Mouse (Mus musculus) liver, embryonic 15.5 days (tissue): Measurements from ENCODE around the gene Fam124a. TPM values are rescaled to one million over a fixed set of nuclear protein-coding genes. Genes with fewer than 3 reads are reported as not detected.
"Not testable (repeated sequence)": the region's sequence is repeated elsewhere in the genome, so short reads cannot be mapped to it uniquely, and the experiment has no call there.

Source experiments
- ATAC-seq: fragments of 200-750 bp; cut with Nextera tagmentation; 2 replicates; pipeline ENCODE4 v1.8.0; 2017; ENCODE audit warnings: moderate number of reproducible peaks, mild to moderate bottlenecking, moderate library complexity; ENCODE audit not compliant: insufficient read depth
- H3K27ac ChIP-seq: fragments of 300-500 bp; sonication (generic); replicated peaks from 2 replicates; pipeline ENCODE4 v1.5.1; 2015; ENCODE audit warnings: mild to moderate bottlenecking, inconsistent platforms
- H3K27me3 ChIP-seq: fragments of 300-500 bp; sonication (generic); 2 replicates; pipeline ENCODE4 v1.6.1; 2015; ENCODE audit warnings: mild to moderate bottlenecking, inconsistent platforms
- H3K36me3 ChIP-seq: fragments of 300-500 bp; sonication (generic); replicated peaks from 2 replicates; pipeline ENCODE4 v1.6.1; 2015; ENCODE audit warnings: moderate library complexity, mild to moderate bottlenecking, inconsistent platforms
- H3K4me1 ChIP-seq: fragments of 300-500 bp; sonication (generic); replicated peaks from 2 replicates; pipeline ENCODE4 v1.6.1; 2015; ENCODE audit warnings: inconsistent platforms
- H3K4me2 ChIP-seq: fragments of 300-500 bp; sonication (generic); 2 replicates; pipeline ENCODE4 v1.6.1; 2015; ENCODE audit warnings: moderate library complexity, mild to moderate bottlenecking, inconsistent platforms
- H3K4me3 ChIP-seq: fragments of 300-500 bp; sonication (generic); replicated peaks from 2 replicates; pipeline ENCODE4 v1.5.1; 2015; ENCODE audit warnings: mild to moderate bottlenecking, inconsistent platforms
- H3K9ac ChIP-seq: fragments of 300-500 bp; sonication (generic); 2 replicates; pipeline ENCODE4 v1.6.1; 2015; ENCODE audit warnings: moderate library complexity, mild to moderate bottlenecking, inconsistent platforms
- H3K9me3 ChIP-seq: fragments of 300-500 bp; sonication (generic); replicated peaks from 2 replicates; pipeline ENCODE4 v1.6.1; 2016; ENCODE audit warnings: inconsistent platforms
- WGBS: fragments of 180-500 bp; shearing (Covaris S2); methylation state at CpG from one replicate; pipeline ENCODE4 v1.1.7; 2015; ENCODE audit warnings: mixed read lengths; ENCODE audit not compliant: insufficient replicate concordance; 5-methylcytosine and 5-hydroxymethylcytosine counted together
- polyA plus RNA-seq: library from polyadenylated mRNA; unstranded; fragments of >200 nt; fragmentation: Nextera tagmentation; extraction: Ambion mirVana; gene quantifications from 2 replicates; pipeline ENCODE4 v1.2.1, GENCODE M21; 2015

Fam124a gene
- polyA plus RNA-seq, 1 experiment from 2014 or later: 2.2 TPM

GRCm38 (mm10) chr14:62637436-62638344 is 82.2 kb downstream of the Fam124a start:
- ATAC-seq: no peak
- no peak overlapping the region for H3K4me3 ChIP-seq
- WGBS: 25% methylated on average over 9 of the region's 9 CpGs
- H3K4me2 ChIP-seq: no peak overlapping the region
- no peak overlapping the region for H3K27ac ChIP-seq
- H3K27me3 ChIP-seq: no peaks in the 10 kb centered on the region
- H3K9ac ChIP-seq: no peak overlapping the region
- no peaks in the 10 kb centered on the region for H3K36me3 ChIP-seq
- no peaks in the 10 kb centered on the region for H3K4me1 ChIP-seq
- no peaks in the 10 kb centered on the region for H3K9me3 ChIP-seq

- Histone ChIP-seq H3K9ac (no peak overlapping the region), H3K27me3 (no peaks in the 10 kb centered on the region), H3K9me3 (no peaks in the 10 kb centered on the region), H3K36me3 (no peaks in the 10 kb centered on the region), H3K4me2 (no peak overlapping the region), H3K27ac (no peak overlapping the region), H3K4me3 (no peak overlapping the region), H3K4me1 (no peaks in the 10 kb centered on the region)
- WGBS: 52% methylated on average over 6 of the region's 6 CpGs
- no peak for ATAC-seq
Measured at GRCm38 (mm10) chr14:62638345-62638702, 82.8 kb downstream of the Fam124a start.

GRCm38 (mm10) chr14:62639111-62639510 is 83.6 kb downstream of the Fam124a start:
- ATAC-seq: no peak

GRCm38 (mm10) chr14:62639551-62639950 is 84.0 kb downstream of the Fam124a start:
- Histone ChIP-seq H3K4me3 (no peak overlapping the region), H3K9ac (no peak overlapping the region), H3K4me1 (no peaks in the 10 kb centered on the region), H3K36me3 (no peaks in the 10 kb centered on the region), H3K27ac (no peak overlapping the region), H3K9me3 (no peaks in the 10 kb centered on the region), H3K4me2 (no peak overlapping the region), H3K27me3 (no peaks in the 10 kb centered on the region)
- no peak for ATAC-seq
- WGBS: 58% methylated on average over 5 of the region's 5 CpGs

More at GRCm38 (mm10) chr14:62639111-62639510, 83.6 kb downstream of the Fam124a start:
- H3K27ac ChIP-seq: no peak overlapping the region
- no peaks in the 10 kb centered on the region for H3K4me1 ChIP-seq
- H3K27me3 ChIP-seq: no peaks in the 10 kb centered on the region
- no peaks in the 10 kb centered on the region for H3K9me3 ChIP-seq
- 38% methylated on average over 6 of the region's 6 CpGs for WGBS
- H3K9ac ChIP-seq: no peak overlapping the region
- no peaks in the 10 kb centered on the region for H3K36me3 ChIP-seq
- no peak overlapping the region for H3K4me3 ChIP-seq
- no peak overlapping the region for H3K4me2 ChIP-seq

GRCm38 (mm10) chr14:62640396-62640795 is 84.9 kb downstream of the Fam124a start:
- H3K4me3 ChIP-seq: no peak overlapping the region
- no peak overlapping the region for H3K4me2 ChIP-seq
- H3K9me3 ChIP-seq: no peaks in the 10 kb centered on the region
- no peak overlapping the region for H3K9ac ChIP-seq
- no peaks in the 10 kb centered on the region for H3K36me3 ChIP-seq
- no peak for ATAC-seq
- 55% methylated on average over 4 of the region's 4 CpGs for WGBS
- no peaks in the 10 kb centered on the region for H3K4me1 ChIP-seq
- H3K27ac ChIP-seq: no peak overlapping the region
- H3K27me3 ChIP-seq: no peaks in the 10 kb centered on the region

GRCm38 (mm10) chr14:62642368-62642767 is 86.8 kb downstream of the Fam124a start:
- not testable (repeated sequence) for H3K9me3 ChIP-seq, H3K36me3 ChIP-seq, ATAC-seq, H3K4me1 ChIP-seq, H3K4me2 ChIP-seq, H3K27ac ChIP-seq, H3K4me3 ChIP-seq, H3K27me3 ChIP-seq, H3K9ac ChIP-seq
- WGBS: 39% methylated on average over 6 of the region's 7 CpGs

- 60% methylated on average over 6 of the region's 6 CpGs for WGBS
Measured at GRCm38 (mm10) chr14:62648405-62648804, 92.9 kb downstream of the Fam124a start.

GRCm38 (mm10) chr14:62650376-62650775 is 94.8 kb downstream of the Fam124a start:
- H3K4me2 ChIP-seq: no peak overlapping the region
- no peaks in the 10 kb centered on the region for H3K36me3 ChIP-seq
- no peaks in the 10 kb centered on the region for H3K4me1 ChIP-seq
- no peak for ATAC-seq
- H3K4me3 ChIP-seq: no peak overlapping the region
- 41% methylated on average over 3 of the region's 3 CpGs for WGBS
- H3K9me3 ChIP-seq: no peaks in the 10 kb centered on the region
- no peak overlapping the region for H3K9ac ChIP-seq
- H3K27ac ChIP-seq: no peak overlapping the region
- H3K27me3 ChIP-seq: no peaks in the 10 kb centered on the region

More at GRCm38 (mm10) chr14:62648405-62648804, 92.9 kb downstream of the Fam124a start:
- Histone ChIP-seq H3K4me3 (no peak overlapping the region), H3K27ac (no peak overlapping the region), H3K9me3 (no peaks in the 10 kb centered on the region), H3K4me1 (no peaks in the 10 kb centered on the region), H3K4me2 (no peak overlapping the region), H3K36me3 (no peaks in the 10 kb centered on the region), H3K27me3 (no peaks in the 10 kb centered on the region), H3K9ac (no peak overlapping the region)
- ATAC-seq: no peak

- Histone ChIP-seq H3K36me3 (no peaks in the 10 kb centered on the region), H3K9ac (no peak overlapping the region), H3K27me3 (no peaks in the 10 kb centered on the region), H3K4me2 (no peak overlapping the region), H3K4me3 (no peak overlapping the region), H3K27ac (no peak overlapping the region), H3K4me1 (no peaks in the 10 kb centered on the region), H3K9me3 (no peaks in the 10 kb centered on the region)
- no peak for ATAC-seq
- WGBS: 63% methylated on average over 3 of the region's 3 CpGs
Measured at GRCm38 (mm10) chr14:62651771-62652170, 96.2 kb downstream of the Fam124a start.

- H3K4me1 ChIP-seq: no peaks in the 10 kb centered on the region
- H3K4me3 ChIP-seq: no peak overlapping the region
- no peaks in the 10 kb centered on the region for H3K27me3 ChIP-seq
- H3K27ac ChIP-seq: no peak overlapping the region
- no peak overlapping the region for H3K4me2 ChIP-seq
- no peak for ATAC-seq
- H3K36me3 ChIP-seq: no peaks in the 10 kb centered on the region
- H3K9ac ChIP-seq: no peak overlapping the region
- 63% methylated on average over 7 of the region's 7 CpGs for WGBS
- H3K9me3 ChIP-seq: no peaks in the 10 kb centered on the region
Measured at GRCm38 (mm10) chr14:62655996-62656395, 100.5 kb downstream of the Fam124a start.

GRCm38 (mm10) chr14:62657469-62657868 is 101.9 kb downstream of the Fam124a start:
- no peak for ATAC-seq

More at GRCm38 (mm10) chr14:62657469-62657868, 101.9 kb downstream of the Fam124a start:
- no peaks in the 10 kb centered on the region for H3K36me3 ChIP-seq
- no peak overlapping the region for H3K27ac ChIP-seq
- H3K9me3 ChIP-seq: no peaks in the 10 kb centered on the region
- no peak overlapping the region for H3K4me2 ChIP-seq
- H3K27me3 ChIP-seq: no peaks in the 10 kb centered on the region
- WGBS: 43% methylated on average over 3 of the region's 3 CpGs
- no peaks in the 10 kb centered on the region for H3K4me1 ChIP-seq
- no peak overlapping the region for H3K4me3 ChIP-seq
- no peak overlapping the region for H3K9ac ChIP-seq
